Mouse (Mus musculus): ENCODE measurements at regions not wholly inside any gene's neighbourhood (a gene's known extent, or its start where the extent isn't known, plus 50 kb on each side); places are given as distances from the start of the nearest gene placed in this dataset.

DNA sequence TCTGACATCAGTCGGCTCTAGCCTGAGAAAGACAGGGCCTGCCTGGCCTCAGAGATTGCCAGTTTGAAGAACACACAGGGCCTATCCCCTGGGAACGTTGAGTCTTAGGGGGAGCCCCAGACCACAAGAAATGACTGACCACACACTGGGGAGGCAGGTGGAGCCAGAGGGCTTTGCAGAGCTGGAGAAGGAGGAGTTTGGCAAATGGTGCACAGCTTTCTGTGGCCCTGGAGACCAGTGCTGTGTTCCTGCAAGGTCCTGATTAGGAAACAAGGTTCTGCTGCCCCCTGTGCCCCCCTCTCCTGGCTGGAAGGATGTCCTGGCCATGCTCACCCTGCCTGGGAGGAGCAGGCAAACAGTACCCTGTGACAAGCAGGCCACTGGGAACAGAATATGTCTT lies 82.2 kb upstream of the 1600014C23Rik start:
- no peak overlapping the region for H3K4me2 ChIP-seq
- H3K27me3 ChIP-seq (ENCODE audit: insufficient read depth, low read length): no peaks in the 10 kb centered on the region
- DNase-seq: peak; percentile 44
- 18% methylated on average over 2 of the region's 2 CpGs for WGBS
- peaks cover 11% of the 10 kb centered on the region for H3K4me1 ChIP-seq (ENCODE audit: insufficient read depth)
- H3K36me3 ChIP-seq (ENCODE audit: insufficient read depth): no peaks in the 10 kb centered on the region
- no peaks in the 10 kb centered on the region for H3K9me3 ChIP-seq (ENCODE audit: low read depth, low read length)
- no peak for ATAC-seq (ENCODE audit: insufficient read depth)
- TF ChIP-seq CTCF (IDR thresholded peaks at IDR 0.05; ENCODE audit: low read depth): 0 out of 2 replicates have a peak, but pooled peaks have one; percentile 23
- H3K9ac ChIP-seq: no peak overlapping the region
- H3K27ac ChIP-seq (ENCODE audit: low read depth): peak overlapping the region; percentile 46; the same call in 1 of the 2 replicates
- no peak overlapping the region for H3K4me3 ChIP-seq (ENCODE audit: low read depth, low read length)

DNA sequence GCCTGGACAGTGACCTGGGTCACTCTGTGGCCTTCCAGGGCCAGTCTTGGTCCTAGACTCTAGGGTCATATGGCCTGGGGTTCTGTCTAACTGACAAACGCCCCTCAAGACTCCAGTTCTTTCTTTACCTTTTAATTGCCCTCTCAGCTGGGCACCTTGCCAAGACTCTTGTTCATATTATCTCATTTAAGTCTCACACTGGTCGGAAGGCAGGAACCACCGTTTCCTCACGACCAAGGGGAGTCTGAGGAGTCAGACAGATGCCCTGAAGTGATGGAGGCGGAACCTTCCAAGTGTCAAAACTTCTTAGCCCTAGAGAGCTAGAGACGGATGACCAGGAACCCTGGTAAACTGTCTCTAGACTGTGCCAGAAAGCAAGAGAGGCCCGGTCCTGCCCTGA lies 81.7 kb upstream of the 1600014C23Rik start:
- Histone ChIP-seq H3K4me2 (no peak overlapping the region), H3K4me1 (ENCODE audit: insufficient read depth) (peaks cover 11% of the 10 kb centered on the region), H3K9ac (no peak overlapping the region), H3K9me3 (ENCODE audit: low read depth, low read length) (no peaks in the 10 kb centered on the region), H3K27ac (ENCODE audit: low read depth) (peak overlapping the region; percentile 46; the same call in 1 of the 2 replicates), H3K4me3 (ENCODE audit: low read depth, low read length) (no peak overlapping the region), H3K36me3 (ENCODE audit: insufficient read depth) (no peaks in the 10 kb centered on the region), H3K27me3 (ENCODE audit: insufficient read depth, low read length) (no peaks in the 10 kb centered on the region)
- no peak for TF ChIP-seq CTCF (IDR thresholded peaks at IDR 0.05; ENCODE audit: low read depth)
- WGBS: 25% methylated on average over 7 of the region's 7 CpGs
- DNase-seq (peak; percentile 63), ATAC-seq (ENCODE audit: insufficient read depth) (peak; percentile 29; the same call in 1 of the 2 replicates)

DNA sequence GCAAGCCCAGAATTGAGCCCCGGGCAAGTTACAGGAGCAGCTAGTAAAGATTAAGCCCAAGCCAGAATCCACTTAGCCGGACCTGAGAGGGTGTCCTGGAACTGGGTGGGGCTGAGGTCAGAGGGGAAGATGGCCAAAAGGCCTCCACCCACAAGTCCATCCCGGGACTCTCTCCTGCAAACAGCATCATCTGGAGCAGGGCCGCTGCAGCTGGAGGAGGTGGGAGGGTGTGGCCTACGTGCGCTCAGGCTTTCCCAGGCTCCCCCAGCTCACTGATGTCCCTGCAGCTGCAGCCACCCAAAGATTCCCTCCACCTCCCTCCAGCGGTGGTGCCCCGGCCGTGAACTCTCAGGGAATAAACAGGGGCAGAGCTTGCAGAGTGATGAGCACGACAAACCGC lies 80.9 kb upstream of the 1600014C23Rik start:
- H3K9me3 ChIP-seq (ENCODE audit: low read depth, low read length): no peaks in the 10 kb centered on the region
- ATAC-seq (ENCODE audit: insufficient read depth) (peak; percentile 67), DNase-seq (peak; percentile 60)
- WGBS: 5% methylated on average over 11 of the region's 11 CpGs
- H3K4me2 ChIP-seq: 0 out of 2 replicates have a peak overlapping the region, but pooled peaks have one; percentile 23
- no peak overlapping the region for H3K4me3 ChIP-seq (ENCODE audit: low read depth, low read length)
- H3K9ac ChIP-seq: no peak overlapping the region
- H3K4me1 ChIP-seq (ENCODE audit: insufficient read depth): peaks cover 11% of the 10 kb centered on the region
- no peak overlapping the region for H3K27ac ChIP-seq (ENCODE audit: low read depth)
- H3K27me3 ChIP-seq (ENCODE audit: insufficient read depth, low read length): no peaks in the 10 kb centered on the region
- no peaks in the 10 kb centered on the region for H3K36me3 ChIP-seq (ENCODE audit: insufficient read depth)
- no peak for TF ChIP-seq CTCF (IDR thresholded peaks at IDR 0.05; ENCODE audit: low read depth)

DNA sequence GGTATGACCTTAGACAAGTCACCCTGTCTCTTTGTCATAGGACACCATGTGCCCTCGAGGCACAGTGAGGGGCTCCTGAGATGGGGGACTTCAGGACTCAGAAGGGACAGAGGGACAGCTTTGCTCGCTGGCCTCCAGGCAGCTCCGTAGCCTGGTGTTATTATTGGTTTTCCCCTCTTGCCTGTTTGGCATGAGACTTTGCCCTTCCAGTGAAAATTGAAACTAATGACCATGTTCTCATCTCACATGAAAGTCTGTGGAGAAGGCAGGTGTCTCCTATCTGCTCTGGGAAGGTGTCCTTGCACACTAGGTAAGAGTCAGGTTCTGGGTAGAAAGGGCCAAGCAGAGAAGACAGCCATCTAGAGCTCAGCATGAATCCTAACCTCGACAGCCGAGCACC lies 80.3 kb upstream of the 1600014C23Rik start:
- Histone ChIP-seq H3K4me1 (ENCODE audit: insufficient read depth) (peaks cover 11% of the 10 kb centered on the region), H3K27me3 (ENCODE audit: insufficient read depth, low read length) (no peaks in the 10 kb centered on the region), H3K9ac (no peak overlapping the region), H3K27ac (ENCODE audit: low read depth) (no peak overlapping the region), H3K36me3 (ENCODE audit: insufficient read depth) (no peaks in the 10 kb centered on the region), H3K9me3 (ENCODE audit: low read depth, low read length) (no peaks in the 10 kb centered on the region), H3K4me2 (no peak overlapping the region), H3K4me3 (ENCODE audit: low read depth, low read length) (no peak overlapping the region)
- WGBS: 60% methylated on average over 5 of the region's 5 CpGs
- ATAC-seq (ENCODE audit: insufficient read depth) (no peak), DNase-seq (no peak)
- TF ChIP-seq CTCF (IDR thresholded peaks at IDR 0.05; ENCODE audit: low read depth): no peak

DNA sequence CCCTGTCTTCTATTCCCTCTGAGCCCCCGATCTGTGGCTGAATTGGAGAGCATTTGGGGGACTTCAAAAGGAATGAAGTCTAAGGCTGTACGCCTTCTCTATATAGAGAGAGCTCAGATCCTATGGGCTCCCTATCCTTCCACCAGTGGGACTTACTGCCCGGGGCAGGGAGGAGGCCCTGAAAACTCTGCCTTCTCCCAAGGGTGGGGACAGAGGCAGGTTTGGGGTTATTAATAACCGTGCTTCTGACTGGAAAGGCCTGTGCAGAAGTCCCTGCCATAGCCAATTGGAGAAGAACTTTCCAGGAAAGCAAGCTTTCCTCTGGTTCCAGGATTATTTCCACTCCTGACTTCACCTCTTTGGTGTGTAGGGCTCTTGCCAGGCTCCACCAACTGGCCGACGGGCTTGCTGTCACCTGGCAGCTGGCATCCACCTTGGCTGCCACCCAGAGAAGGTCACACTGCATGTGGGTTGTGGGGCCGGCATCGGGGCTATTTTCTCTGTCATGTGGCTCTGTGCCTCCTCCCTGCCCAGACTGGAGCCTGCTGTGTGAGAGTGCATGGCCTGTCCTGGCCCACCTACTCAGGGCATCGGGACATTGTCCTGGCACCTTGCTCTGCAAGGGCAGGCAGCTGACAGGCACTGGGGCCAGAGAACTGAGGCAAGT lies 78.8 kb upstream of the 1600014C23Rik start:
- H3K4me2 ChIP-seq: no peak overlapping the region
- DNase-seq (no peak), ATAC-seq (ENCODE audit: insufficient read depth) (no peak)
- WGBS: 75% methylated on average over 9 of the region's 9 CpGs
- no peaks in the 10 kb centered on the region for H3K9me3 ChIP-seq (ENCODE audit: low read depth, low read length)
- H3K4me1 ChIP-seq (ENCODE audit: insufficient read depth): peaks cover 11% of the 10 kb centered on the region
- no peaks in the 10 kb centered on the region for H3K36me3 ChIP-seq (ENCODE audit: insufficient read depth)
- H3K4me3 ChIP-seq (ENCODE audit: low read depth, low read length): no peak overlapping the region
- no peak overlapping the region for H3K27ac ChIP-seq (ENCODE audit: low read depth)
- no peaks in the 10 kb centered on the region for H3K27me3 ChIP-seq (ENCODE audit: insufficient read depth, low read length)
- TF ChIP-seq CTCF (IDR thresholded peaks at IDR 0.05; ENCODE audit: low read depth): no peak
- H3K9ac ChIP-seq: no peak overlapping the region

DNA sequence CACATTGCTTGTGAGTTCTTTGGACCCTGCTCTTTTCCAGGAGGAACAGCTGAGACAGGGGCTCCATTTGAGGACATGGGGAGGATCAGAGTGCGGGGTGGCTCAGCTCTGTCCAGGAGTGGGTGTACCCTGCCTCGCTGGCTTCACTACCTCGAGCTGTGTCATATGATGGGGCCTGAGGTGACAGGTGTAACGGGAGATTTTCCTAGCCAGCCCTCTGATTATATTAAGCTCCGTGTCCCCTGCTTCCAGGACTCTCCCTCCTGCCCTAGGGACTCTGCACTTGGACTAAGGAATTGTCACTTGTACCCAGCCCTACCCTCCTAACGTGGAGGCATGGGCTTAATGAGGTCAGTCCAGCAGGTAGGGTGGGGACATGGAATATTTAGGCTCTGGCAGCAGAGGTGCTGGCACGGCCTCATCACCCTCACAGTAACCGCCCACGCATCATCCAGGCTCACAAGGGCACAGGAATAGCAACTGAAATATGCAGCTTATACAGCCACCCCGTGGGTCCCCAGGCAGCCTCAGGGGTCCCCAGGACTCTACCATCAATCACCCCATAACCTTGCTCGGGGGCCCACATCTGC lies 78.1 kb upstream of the 1600014C23Rik start:
- Histone ChIP-seq H3K4me1 (ENCODE audit: insufficient read depth) (peaks cover 14% of the 10 kb centered on the region), H3K9ac (no peak overlapping the region), H3K4me2 (no peak overlapping the region), H3K27me3 (ENCODE audit: insufficient read depth, low read length) (no peaks in the 10 kb centered on the region), H3K36me3 (ENCODE audit: insufficient read depth) (no peaks in the 10 kb centered on the region), H3K9me3 (ENCODE audit: low read depth, low read length) (no peaks in the 10 kb centered on the region), H3K4me3 (ENCODE audit: low read depth, low read length) (no peak overlapping the region), H3K27ac (ENCODE audit: low read depth) (no peak overlapping the region)
- no peak for TF ChIP-seq CTCF (IDR thresholded peaks at IDR 0.05; ENCODE audit: low read depth)
- ATAC-seq (ENCODE audit: insufficient read depth) (no peak), DNase-seq (no peak)
- 74% methylated on average over 11 of the region's 11 CpGs for WGBS

DNA sequence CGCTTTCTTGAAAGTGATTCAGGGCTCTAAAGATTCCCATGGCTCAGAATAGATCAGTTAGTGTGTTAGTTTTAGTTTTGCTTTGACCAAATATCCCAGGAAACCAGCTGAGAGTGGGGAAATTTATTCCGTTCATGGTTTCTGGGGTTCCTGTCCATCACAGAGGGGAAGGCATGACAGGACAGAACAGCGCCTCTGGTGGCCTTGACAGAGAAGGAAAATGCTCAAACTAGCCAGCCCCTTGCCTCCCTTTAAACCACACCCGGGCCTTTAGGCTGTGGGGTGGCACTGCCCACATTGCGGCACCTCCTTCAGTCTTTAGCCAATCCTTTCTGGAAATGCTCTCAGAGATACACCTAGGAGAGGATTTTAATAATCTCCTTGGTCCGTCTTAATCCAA lies 76.1 kb upstream of the 1600014C23Rik start:
- Histone ChIP-seq H3K27ac (ENCODE audit: low read depth) (no peak overlapping the region), H3K9ac (no peak overlapping the region), H3K9me3 (ENCODE audit: low read depth, low read length) (no peaks in the 10 kb centered on the region), H3K4me2 (no peak overlapping the region), H3K27me3 (ENCODE audit: insufficient read depth, low read length) (peaks cover 7% of the 10 kb centered on the region; the same call in 1 of the 2 replicates), H3K4me1 (ENCODE audit: insufficient read depth) (peaks cover 4% of the 10 kb centered on the region), H3K36me3 (ENCODE audit: insufficient read depth) (no peaks in the 10 kb centered on the region), H3K4me3 (ENCODE audit: low read depth, low read length) (no peak overlapping the region)
- no peak for DNase-seq
- ATAC-seq (ENCODE audit: insufficient read depth): no peak
- no peak; the same call in 1 of the 2 replicates for TF ChIP-seq CTCF (IDR thresholded peaks at IDR 0.05; ENCODE audit: low read depth)
- WGBS: 92% methylated on average over 6 of the region's 6 CpGs
